Mouse (Mus musculus): ENCODE measurements around the gene Klkb1. TPM values are rescaled to one million over a fixed set of nuclear protein-coding genes. Genes with fewer than 3 reads are reported as not detected.

The Klkb1 gene
- total and polyA plus RNA-seq, 3 experiments, result not detected

DNA sequence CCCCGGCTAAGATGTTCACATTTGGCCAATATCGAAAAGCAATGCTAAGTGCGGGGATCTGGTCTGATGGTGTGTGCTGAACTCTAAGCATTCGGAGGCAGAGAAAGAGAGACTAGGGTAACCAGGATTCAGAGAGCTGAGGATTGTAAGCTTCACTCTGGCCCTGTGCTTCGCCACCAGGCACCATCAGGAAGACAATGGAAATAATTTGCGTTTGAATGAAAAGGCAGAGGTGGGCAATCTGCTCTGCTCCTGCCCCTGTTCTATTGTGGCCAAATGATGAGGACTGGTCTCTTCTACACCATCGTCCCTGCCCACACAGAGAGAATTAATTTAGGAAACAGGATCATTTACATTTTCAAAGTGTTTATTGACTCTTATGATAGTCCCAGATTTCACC, 48.4 kb downstream of the Klkb1 start:
- H3K4me3 ChIP-seq (ENCODE audit: control insufficient read depth in 1 of 2, insufficient read depth in 1 of 2, low read depth in 2 of 2, low read length in 2 of 2), result no peak overlapping the region

DNA sequence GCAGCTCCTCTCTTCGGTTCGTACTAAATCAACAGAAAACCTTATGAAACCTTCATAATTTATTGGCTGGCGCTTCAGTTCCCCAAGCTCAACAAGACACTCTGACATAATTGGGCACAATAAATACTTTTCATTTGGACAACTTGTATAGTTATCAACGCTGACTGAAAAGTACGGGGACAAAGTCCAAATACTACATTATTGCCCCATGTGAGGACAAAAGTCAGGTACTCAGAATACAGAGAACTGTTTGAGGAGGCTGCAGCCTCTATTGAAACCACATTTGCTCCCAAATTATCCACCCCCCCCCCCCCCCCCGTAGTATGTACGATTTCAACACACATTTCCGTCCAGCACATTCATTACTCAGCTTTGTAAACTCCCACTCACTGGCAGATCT, 55.3 kb downstream of the Klkb1 start:
- H3K9me3 ChIP-seq (replicated peaks; ENCODE audit: insufficient read depth, low read length), result no peaks in the 10 kb centered on the region

More for the DNA sequence above, 48.4 kb downstream of the Klkb1 start:
- Histone ChIP-seq H3K9me3 (replicated peaks; ENCODE audit: insufficient read depth, low read length) (no peaks in the 10 kb centered on the region), H3K79me2 (ENCODE audit: control insufficient read depth, insufficient read depth, low read length, poor library complexity) (no peaks in the 10 kb centered on the region), H3K27ac (ENCODE audit: control insufficient read depth, low read depth, low read length) (no peak overlapping the region), H3K27me3 (ENCODE audit: control insufficient read depth in 1 of 2, insufficient read depth in 2 of 2, low read length in 2 of 2) (no peaks in the 10 kb centered on the region), H3K4me1 (ENCODE audit: control insufficient read depth in 1 of 2, insufficient read depth in 2 of 2, low read length in 2 of 2) (no peaks in the 10 kb centered on the region), H3K36me3 (ENCODE audit: control insufficient read depth in 1 of 2, insufficient read depth in 2 of 2, low read length in 2 of 2) (no peaks in the 10 kb centered on the region), H3K9ac (ENCODE audit: control insufficient read depth, low read depth, low read length, poor library complexity, severe bottlenecking) (no peak overlapping the region)
- DNase-seq (ENCODE audit: low read depth, low spot score), result no peak
- TF ChIP-seq RCOR1 (IDR thresholded peaks at IDR 0.05; ENCODE audit: low read depth, low read length) (no peak), POLR2A (IDR thresholded peaks at IDR 0.05; ENCODE audit: control insufficient read depth in 1 of 2, insufficient read depth in 1 of 2, low read depth in 1 of 2, low read length in 2 of 2, poor library complexity in 1 of 2) (no peak), MEF2A (IDR thresholded peaks at IDR 0.05; ENCODE audit: extremely low read depth, insufficient replicate concordance, low read depth, low read length, poor library complexity, severe bottlenecking) (no peak), NELFE (IDR thresholded peaks at IDR 0.05; ENCODE audit: low read depth, low read length) (no peak), RAD21 (IDR thresholded peaks at IDR 0.05; ENCODE audit: low read depth, low read length) (no peak)

DNA sequence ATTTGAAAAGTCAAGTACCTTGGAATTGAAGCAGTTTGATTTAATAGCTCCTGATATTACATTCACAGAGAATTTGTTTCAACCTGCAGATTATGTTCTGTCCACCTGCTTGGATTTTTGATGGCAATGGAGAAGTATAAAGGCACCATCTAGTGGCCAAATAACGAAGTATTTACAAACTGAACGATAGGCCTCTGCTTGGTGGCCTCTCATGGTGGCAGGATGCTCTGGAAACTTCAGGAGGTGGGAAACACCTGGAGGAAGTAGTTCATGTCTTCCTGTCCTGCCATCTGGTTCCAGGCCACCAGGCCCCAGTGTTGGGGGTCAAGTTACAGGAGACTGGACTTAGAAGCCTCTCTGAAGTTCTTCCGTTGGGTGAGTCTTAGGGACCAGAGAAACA, 56.4 kb downstream of the Klkb1 start:
- peak; percentile 33 for DNase-seq (ENCODE audit: low read depth, low spot score)
- Histone ChIP-seq H3K27ac (ENCODE audit: control insufficient read depth, low read depth, low read length) (no peak overlapping the region), H3K4me1 (ENCODE audit: control insufficient read depth in 1 of 2, insufficient read depth in 2 of 2, low read length in 2 of 2) (no peaks in the 10 kb centered on the region), H3K4me3 (ENCODE audit: control insufficient read depth in 1 of 2, insufficient read depth in 1 of 2, low read depth in 2 of 2, low read length in 2 of 2) (no peak overlapping the region), H3K27me3 (ENCODE audit: control insufficient read depth in 1 of 2, insufficient read depth in 2 of 2, low read length in 2 of 2) (no peaks in the 10 kb centered on the region), H3K9ac (ENCODE audit: control insufficient read depth, low read depth, low read length, poor library complexity, severe bottlenecking) (no peak overlapping the region), H3K79me2 (ENCODE audit: control insufficient read depth, insufficient read depth, low read length, poor library complexity) (no peaks in the 10 kb centered on the region), H3K9me3 (replicated peaks; ENCODE audit: insufficient read depth, low read length) (no peaks in the 10 kb centered on the region), H3K36me3 (ENCODE audit: control insufficient read depth in 1 of 2, insufficient read depth in 2 of 2, low read length in 2 of 2) (no peaks in the 10 kb centered on the region)
- TF ChIP-seq ZC3H11A (IDR thresholded peaks at IDR 0.05; ENCODE audit: low read depth, low read length), result peak; percentile 54
- TF ChIP-seq SMC3 (IDR thresholded peaks at IDR 0.05; ENCODE audit: low read depth, low read length), result peak; percentile 71
- TF ChIP-seq CTCF (IDR thresholded peaks at IDR 0.05 in 2 of 3, conservative IDR thresholded peaks at IDR 0.05 in 1 of 3; ENCODE audit: control insufficient read depth in 1 of 3, insufficient read depth in 1 of 3, low read depth in 2 of 3, low read length in 3 of 3, poor library complexity in 1 of 3, severe bottlenecking in 1 of 3), result peak in 2 of 3 experiments; percentile 21 to 66; a peak in 4 of 6 replicates
- TF ChIP-seq RAD21 (IDR thresholded peaks at IDR 0.05; ENCODE audit: low read depth, low read length), result peak; percentile 67
- no peak for TF ChIP-seq CHD1 (IDR thresholded peaks at IDR 0.05; ENCODE audit: low read depth, low read length)

More for the DNA sequence above, 55.3 kb downstream of the Klkb1 start:
- H3K36me3 ChIP-seq (ENCODE audit: control insufficient read depth in 1 of 2, insufficient read depth in 2 of 2, low read length in 2 of 2), result no peaks in the 10 kb centered on the region
- TF ChIP-seq E2F4 (IDR thresholded peaks at IDR 0.05; ENCODE audit: borderline replicate concordance, low read depth, low read length) (no peak), POLR2AphosphoS5 (IDR thresholded peaks at IDR 0.05; ENCODE audit: borderline replicate concordance, low read depth, low read length) (no peak), ELF1 (IDR thresholded peaks at IDR 0.05; ENCODE audit: low read depth, low read length) (no peak), BHLHE40 (IDR thresholded peaks at IDR 0.05; ENCODE audit: borderline replicate concordance, low read depth, low read length) (no peak), GATA1 (IDR thresholded peaks at IDR 0.05; ENCODE audit: low read depth, low read length) (no peak), TBP (IDR thresholded peaks at IDR 0.05; ENCODE audit: low read depth, low read length) (no peak), RAD21 (IDR thresholded peaks at IDR 0.05; ENCODE audit: low read depth, low read length) (no peak)
- no peak overlapping the region for H3K4me3 ChIP-seq (ENCODE audit: control insufficient read depth in 1 of 2, insufficient read depth in 1 of 2, low read depth in 2 of 2, low read length in 2 of 2)
- H3K27me3 ChIP-seq (ENCODE audit: control insufficient read depth in 1 of 2, insufficient read depth in 2 of 2, low read length in 2 of 2), result no peaks in the 10 kb centered on the region
- H3K9ac ChIP-seq (ENCODE audit: control insufficient read depth, low read depth, low read length, poor library complexity, severe bottlenecking), result no peak overlapping the region
- no peaks in the 10 kb centered on the region for H3K79me2 ChIP-seq (ENCODE audit: control insufficient read depth, insufficient read depth, low read length, poor library complexity)
- H3K27ac ChIP-seq (ENCODE audit: control insufficient read depth, low read depth, low read length), result no peak overlapping the region
- DNase-seq (ENCODE audit: low read depth, low spot score), result no peak
- H3K4me1 ChIP-seq (ENCODE audit: control insufficient read depth in 1 of 2, insufficient read depth in 2 of 2, low read length in 2 of 2), result no peaks in the 10 kb centered on the region
